Mouse (Mus musculus) macrophage (primary cell): ENCODE data around the gene Guca2b. TPM values are rescaled to one million over a fixed set of nuclear protein-coding genes. Genes with fewer than 3 reads are reported as not detected.
"Not testable (repeated sequence)": the region's sequence is repeated elsewhere in the genome, so short reads cannot be mapped to it uniquely, and the experiment has no call there.

Source experiments
- H3K27ac ChIP-seq: fragments of 350-480 bp; formaldehyde crosslinking; 2 replicates; pipeline ENCODE4 v1.9.0; 2021
- H3K36me3 ChIP-seq: fragments of 350-480 bp; formaldehyde crosslinking; 2 replicates; pipeline ENCODE4 v1.9.0; 2021; ENCODE audit errors: inconsistent target
- H3K4me3 ChIP-seq: fragments of 350-480 bp; formaldehyde crosslinking; 2 replicates; pipeline ENCODE4 v1.9.0; 2021; ENCODE audit errors: inconsistent target
- H3K79me2 ChIP-seq: fragments of 350-480 bp; formaldehyde crosslinking; 2 replicates; pipeline ENCODE4 v1.9.0; 2021; ENCODE audit errors: inconsistent target
- WGBS: methylation state at CpG from one replicate; pipeline ENCODE4 v1.1.7; 2026; ENCODE audit warnings: inconsistent platforms; ENCODE audit not compliant: missing documents; 5-methylcytosine and 5-hydroxymethylcytosine counted together
- polyA plus RNA-seq: library from polyadenylated mRNA; stranded (reverse); fragments of 250-400 nt; gene quantifications from 3 replicates; pipeline ENCODE4 v1.2.4, GENCODE M21; 2018; ENCODE audit warnings: inconsistent platforms

Guca2b gene
- polyA plus RNA-seq, 1 experiment from 2014 or later, result not detected

- 85% methylated on average over 6 of the region's 6 CpGs for WGBS
- Histone ChIP-seq H3K79me2 (no peaks in the 10 kb centered on the region), H3K36me3 (no peaks in the 10 kb centered on the region), H3K4me3 (no peak overlapping the region), H3K27ac (no peak overlapping the region)
These were observed 23.7 kb downstream of the Guca2b start for GRCm38 (mm10) chr4:119634908-119635660.

- Histone ChIP-seq H3K4me3 (no peak overlapping the region), H3K36me3 (peaks cover 10% of the 10 kb centered on the region; the same call in 1 of the 2 replicates), H3K27ac (no peak overlapping the region), H3K79me2 (no peaks in the 10 kb centered on the region)
- WGBS, result 80% methylated on average over 3 of the region's 3 CpGs
These were observed 24.8 kb downstream of the Guca2b start for GRCm38 (mm10) chr4:119633948-119634347.

- H3K36me3 ChIP-seq, result peaks cover 10% of the 10 kb centered on the region; the same call in 1 of the 2 replicates
- no peaks in the 10 kb centered on the region for H3K79me2 ChIP-seq
- 55% methylated on average over 7 of the region's 7 CpGs for WGBS
- no peak overlapping the region for H3K4me3 ChIP-seq
- H3K27ac ChIP-seq, result no peak overlapping the region
These were observed 25.4 kb downstream of the Guca2b start for GRCm38 (mm10) chr4:119633342-119633741.

GRCm38 (mm10) chr4:119632721-119633120, 26.0 kb downstream of the Guca2b start:
- 73% methylated on average over 7 of the region's 7 CpGs for WGBS
- Histone ChIP-seq H3K79me2 (no peaks in the 10 kb centered on the region), H3K27ac (no peak overlapping the region), H3K4me3 (no peak overlapping the region), H3K36me3 (peaks cover 10% of the 10 kb centered on the region; the same call in 1 of the 2 replicates)

- Histone ChIP-seq H3K4me3 (no peak overlapping the region), H3K79me2 (no peaks in the 10 kb centered on the region), H3K36me3 (peaks cover 10% of the 10 kb centered on the region; the same call in 1 of the 2 replicates), H3K27ac (no peak overlapping the region)
- 74% methylated on average over 10 of the region's 11 CpGs for WGBS
These were observed 27.4 kb downstream of the Guca2b start for GRCm38 (mm10) chr4:119631115-119631919.

GRCm38 (mm10) chr4:119628363-119628762, 30.4 kb downstream of the Guca2b start:
- WGBS, result no CpG with 5 or more reads among the region's 4 CpGs

GRCm38 (mm10) chr4:119627317-119627716, 31.4 kb downstream of the Guca2b start:
- H3K36me3 ChIP-seq, result peaks cover 45% of the 10 kb centered on the region; the same call in 1 of the 2 replicates
- no peaks in the 10 kb centered on the region for H3K79me2 ChIP-seq
- H3K4me3 ChIP-seq, result no peak overlapping the region
- no peak overlapping the region for H3K27ac ChIP-seq
- 89% methylated on average over 4 of the region's 4 CpGs for WGBS

More at GRCm38 (mm10) chr4:119628363-119628762, 30.4 kb downstream of the Guca2b start:
- H3K79me2 ChIP-seq, H3K4me3 ChIP-seq, H3K27ac ChIP-seq: not testable (repeated sequence)
- H3K36me3 ChIP-seq, result peaks cover 35% of the 10 kb centered on the region; the same call in 1 of the 2 replicates

- Histone ChIP-seq H3K27ac (no peak overlapping the region), H3K36me3 (peaks cover 45% of the 10 kb centered on the region; the same call in 1 of the 2 replicates), H3K4me3 (no peak overlapping the region), H3K79me2 (no peaks in the 10 kb centered on the region)
- WGBS, result 92% methylated on average over 3 of the region's 3 CpGs
These were observed 31.9 kb downstream of the Guca2b start for GRCm38 (mm10) chr4:119626876-119627275.

- Histone ChIP-seq H3K4me3 (no peak overlapping the region), H3K27ac (no peak overlapping the region), H3K36me3 (peaks cover 53% of the 10 kb centered on the region; the same call in 1 of the 2 replicates), H3K79me2 (no peaks in the 10 kb centered on the region)
- 100% methylated on average over 7 of the region's 7 CpGs for WGBS
These were observed 32.6 kb downstream of the Guca2b start for GRCm38 (mm10) chr4:119626081-119626645.

- Histone ChIP-seq H3K79me2 (peaks cover 13% of the 10 kb centered on the region), H3K36me3 (no peaks in the 10 kb centered on the region), H3K27ac (no peak overlapping the region), H3K4me3 (no peak overlapping the region)
- WGBS, result 84% methylated on average over 4 of the region's 4 CpGs
These were observed 44.0 kb downstream of the Guca2b start for GRCm38 (mm10) chr4:119614724-119615123.

GRCm38 (mm10) chr4:119614078-119614477, 44.7 kb downstream of the Guca2b start:
- Histone ChIP-seq H3K79me2 (peaks cover 13% of the 10 kb centered on the region), H3K36me3 (no peaks in the 10 kb centered on the region), H3K27ac (peak overlapping the region; percentile 17; the same call in 1 of the 2 replicates), H3K4me3 (no peak overlapping the region)
- 38% methylated on average over 1 of the region's 1 CpGs for WGBS

GRCm38 (mm10) chr4:119609488-119609887, 49.3 kb downstream of the Guca2b start:
- H3K4me3 ChIP-seq, result no peak overlapping the region
- WGBS, result 0% methylated on average over 1 of the region's 1 CpGs
- peaks cover 40% of the 10 kb centered on the region for H3K79me2 ChIP-seq
- no peak overlapping the region for H3K27ac ChIP-seq
- H3K36me3 ChIP-seq, result no peaks in the 10 kb centered on the region
